Mouse (Mus musculus) ZHBTc4 (cell line): ENCODE data around the gene Btg2.

Experiments
- DNase-seq: peaks from one replicate; pipeline ENCODE4 v3.0.0-alpha.2; 2011; ENCODE audit warnings: low read depth, low spot score

The Btg2 gene

DNA sequence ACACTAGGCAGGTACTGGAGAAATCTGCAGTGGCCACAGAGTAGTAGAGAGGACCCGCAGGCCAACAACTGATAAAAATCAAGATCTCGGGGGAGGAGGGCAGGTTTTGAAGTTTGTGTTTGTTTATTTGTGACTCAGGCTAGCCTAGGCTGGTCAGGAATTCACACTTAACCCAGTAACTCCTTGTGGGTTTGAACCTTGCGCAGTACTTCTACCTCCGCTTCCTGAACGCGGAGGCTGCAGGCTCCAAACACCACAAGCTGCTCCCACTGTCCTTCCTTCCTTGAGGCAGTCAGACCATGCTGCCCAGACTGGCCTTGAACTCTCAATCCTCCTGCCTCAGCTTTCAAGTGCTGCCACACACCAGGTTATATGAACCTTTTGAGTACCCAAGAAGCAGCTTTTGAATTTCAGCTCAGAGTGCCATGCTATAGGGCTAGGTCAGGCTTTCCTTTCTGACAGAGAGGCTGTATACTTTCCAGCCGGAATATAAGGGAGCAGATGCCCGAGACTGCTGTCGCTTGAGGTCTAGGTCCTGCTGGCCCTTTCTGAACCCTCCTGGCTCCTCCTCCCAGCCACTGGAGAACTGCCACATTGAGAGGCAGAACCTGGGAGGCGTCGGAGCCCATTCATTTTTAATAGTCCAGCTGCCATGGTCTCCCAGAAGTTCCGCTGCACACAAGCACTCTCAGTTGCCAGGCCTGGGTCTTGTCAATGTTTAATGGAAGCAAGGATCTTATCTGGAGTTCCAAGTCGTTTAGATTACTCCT, 19.2 kb upstream of the Btg2 start:
- DNase-seq = no peak

DNA sequence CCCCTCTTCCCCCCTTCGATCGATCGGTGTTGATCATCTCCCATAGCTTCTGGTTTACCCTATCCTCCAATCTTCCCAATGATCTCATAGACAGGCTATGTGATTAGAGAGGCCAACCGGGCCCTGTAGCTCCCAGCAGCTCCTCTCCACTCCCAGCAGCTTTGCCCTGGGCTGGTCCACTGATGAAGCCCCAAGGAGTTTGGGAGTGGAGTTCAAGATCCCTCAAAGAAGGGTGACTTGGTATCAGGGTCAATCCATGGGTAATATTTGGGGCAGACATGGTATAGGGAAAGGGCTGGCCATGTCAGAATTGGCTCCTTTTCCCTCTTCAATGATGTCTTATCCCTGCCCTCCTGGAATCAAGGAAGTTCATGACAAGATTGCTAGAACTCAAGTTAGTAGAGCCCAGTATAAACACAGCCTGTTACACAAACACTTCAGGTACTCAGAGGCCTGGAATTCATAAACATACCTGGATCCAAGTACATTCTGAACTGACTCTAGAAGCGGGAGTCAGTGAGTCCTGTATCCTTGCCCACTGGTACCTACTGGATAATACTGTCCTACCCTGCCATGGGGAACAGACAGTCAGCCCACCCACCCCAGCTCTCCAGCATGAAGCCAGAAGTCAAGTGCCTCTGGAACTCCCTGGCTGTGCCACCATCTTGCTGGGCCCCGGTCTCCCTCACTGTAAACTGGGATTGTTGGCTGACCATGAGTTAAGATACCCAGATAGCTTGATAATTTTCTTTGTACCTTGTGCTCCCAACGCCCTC, 18.3 kb upstream of the Btg2 start:
- no peak for DNase-seq

DNA sequence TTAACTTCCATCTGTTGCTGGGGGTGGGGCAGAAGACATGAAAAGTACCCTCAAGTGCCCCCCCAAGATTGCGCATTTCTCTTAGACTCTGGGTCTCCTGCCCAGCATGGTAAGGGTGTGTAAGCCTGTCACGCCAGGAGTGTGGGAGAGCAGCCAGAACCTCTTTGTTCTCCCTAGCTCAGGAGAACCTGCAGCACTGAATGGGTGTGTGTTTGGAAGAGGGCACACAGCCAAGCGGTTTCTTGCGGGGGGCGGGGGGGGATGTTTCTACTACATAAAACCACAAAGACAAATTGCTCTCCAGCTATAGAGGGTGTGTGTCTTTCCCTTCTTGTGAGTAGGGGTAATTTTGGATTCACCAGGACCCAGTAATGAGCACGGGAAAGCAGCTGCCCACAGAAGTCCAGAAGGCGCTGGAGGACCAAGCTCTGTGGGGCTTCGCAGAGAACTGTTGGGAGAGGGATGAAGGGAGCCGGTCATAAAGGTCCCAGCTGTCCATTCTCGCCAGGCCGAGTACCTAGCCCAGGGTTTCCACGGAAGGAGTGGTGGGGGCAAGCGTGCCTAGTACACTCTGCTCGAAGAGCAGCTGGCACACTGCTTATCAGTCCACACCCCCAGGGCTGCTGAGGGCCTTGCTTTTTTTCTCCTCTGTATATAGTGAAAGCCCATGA, 17.5 kb upstream of the Btg2 start:
- DNase-seq = no peak

DNA sequence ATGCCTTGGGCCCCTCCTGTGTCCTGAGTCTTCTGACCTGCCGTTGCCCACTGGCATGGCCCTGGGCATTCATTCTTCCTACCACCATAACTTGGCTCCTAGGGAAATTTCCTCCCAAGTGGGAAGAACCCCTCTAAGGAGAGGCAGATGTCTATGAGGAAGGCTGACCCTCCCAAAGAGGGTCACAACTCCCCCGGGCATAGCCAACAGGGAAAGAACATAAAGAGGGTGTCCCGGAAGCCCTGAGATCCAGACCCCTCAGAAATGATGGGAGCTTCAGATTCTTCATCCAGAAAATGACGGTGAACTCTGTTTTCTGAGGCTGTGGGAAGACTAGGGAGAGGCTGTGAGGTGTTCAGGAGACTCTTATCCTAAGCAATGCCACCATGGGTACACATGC, 16.8 kb upstream of the Btg2 start:
- DNase-seq = no peak

DNA sequence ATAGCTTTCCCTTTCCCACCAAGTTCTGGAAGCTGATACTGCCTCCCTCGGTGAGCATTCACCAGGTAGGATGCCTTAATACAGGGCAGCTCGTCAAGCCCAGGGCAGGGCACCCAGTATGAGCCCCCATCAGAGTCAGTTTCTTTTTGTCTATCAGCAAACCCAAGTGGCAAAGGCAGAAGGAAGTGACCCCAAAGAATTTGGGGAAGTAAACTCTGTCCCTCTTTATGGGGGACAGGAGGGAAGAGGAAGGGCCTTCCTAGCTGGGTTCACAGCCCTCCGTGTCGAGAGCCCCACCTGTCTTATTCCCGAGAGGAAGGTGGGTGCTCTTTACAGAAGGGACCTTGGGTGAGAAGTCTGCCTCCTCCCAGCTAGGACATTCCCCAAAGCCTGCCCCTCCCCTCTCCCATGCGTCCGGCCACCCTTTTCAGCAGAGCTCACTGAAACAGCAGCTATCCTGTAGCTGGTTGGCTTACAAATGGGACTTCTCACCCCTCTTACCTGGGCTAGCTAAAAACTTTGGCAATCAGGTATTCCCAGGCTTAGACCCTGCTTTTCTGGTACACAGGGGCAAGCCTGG, 16.2 kb upstream of the Btg2 start:
- DNase-seq = no peak

DNA sequence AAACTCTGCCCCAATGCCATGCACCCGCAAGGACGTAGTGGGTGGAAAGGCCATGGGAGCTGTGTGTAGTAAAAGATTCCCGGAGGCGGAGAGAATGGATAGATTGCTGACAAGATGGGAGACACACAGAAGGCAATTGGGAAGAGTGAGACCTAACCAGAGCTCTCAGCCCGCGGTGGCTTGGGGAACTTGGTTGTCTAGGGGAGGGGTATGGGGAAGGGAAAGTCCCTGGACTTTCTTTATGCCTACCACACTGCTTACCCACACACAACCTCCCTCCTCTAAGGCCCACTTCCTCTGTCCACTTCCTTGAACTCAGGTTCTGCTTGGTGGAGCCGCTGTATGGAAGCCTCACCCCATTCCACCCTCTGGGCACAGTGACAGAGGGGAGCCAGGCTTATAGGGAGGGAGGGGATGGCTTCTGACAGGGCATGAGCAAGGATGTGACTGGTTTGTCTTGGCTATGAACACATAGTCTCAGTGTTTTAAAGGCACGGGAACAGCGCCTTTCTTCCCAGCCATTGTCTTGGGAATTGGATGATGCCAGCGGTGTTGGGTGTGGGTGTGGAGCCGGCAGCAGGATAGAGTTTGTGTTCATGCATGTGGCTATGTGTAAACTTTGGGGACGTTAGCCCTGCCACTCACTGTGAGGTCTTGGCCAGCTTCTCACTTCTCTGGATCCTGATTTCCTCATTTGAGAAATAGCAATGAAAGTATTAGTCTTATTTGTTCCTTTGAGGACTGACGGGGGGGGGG, 15.0 kb upstream of the Btg2 start:
- no peak for DNase-seq

DNA sequence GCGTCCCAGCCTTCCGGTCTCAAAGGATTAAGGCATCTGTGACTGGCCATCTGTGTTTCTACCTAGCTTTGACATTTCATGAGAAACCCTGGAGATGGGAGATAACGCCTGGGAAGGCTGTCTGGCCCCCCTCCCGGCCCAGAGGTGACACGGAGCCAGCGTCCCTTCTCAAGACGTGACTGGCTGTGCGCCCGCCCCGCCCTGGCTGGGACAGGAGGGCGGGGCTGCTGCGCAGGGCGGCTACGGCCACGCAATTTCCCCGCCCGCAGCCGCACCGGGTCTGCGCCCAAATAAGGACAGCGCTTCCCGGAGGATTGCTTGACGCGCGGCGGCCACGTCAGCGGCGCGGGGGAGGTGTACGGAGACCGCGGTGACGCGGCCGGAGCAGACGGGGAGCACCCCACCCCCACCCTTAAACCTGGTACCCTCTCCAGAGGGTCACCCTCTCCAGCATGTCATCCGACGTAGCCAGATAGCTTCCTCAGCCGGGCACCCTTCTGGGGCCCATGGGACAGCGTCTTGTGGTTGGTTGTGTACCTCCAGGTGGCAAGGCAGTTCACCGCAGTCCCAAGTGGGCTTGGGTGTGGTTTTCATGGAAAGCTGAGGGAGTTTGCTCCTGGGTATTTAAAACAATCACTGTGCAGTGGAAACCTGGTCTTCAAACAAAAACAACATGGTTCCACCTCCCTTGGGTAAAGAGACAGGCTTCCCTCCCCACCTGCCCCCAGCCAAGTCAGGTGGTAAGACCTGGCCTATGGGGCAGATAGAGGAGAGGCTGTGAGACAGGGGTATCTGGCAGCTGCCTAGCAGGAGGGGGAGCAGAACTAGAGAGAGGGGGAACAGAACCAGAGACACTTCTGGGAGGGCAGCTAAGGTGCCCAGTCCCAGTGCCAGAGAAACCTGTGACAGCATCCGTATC, 14.2 kb upstream of the Btg2 start:
- peak; percentile 92 for DNase-seq

DNA sequence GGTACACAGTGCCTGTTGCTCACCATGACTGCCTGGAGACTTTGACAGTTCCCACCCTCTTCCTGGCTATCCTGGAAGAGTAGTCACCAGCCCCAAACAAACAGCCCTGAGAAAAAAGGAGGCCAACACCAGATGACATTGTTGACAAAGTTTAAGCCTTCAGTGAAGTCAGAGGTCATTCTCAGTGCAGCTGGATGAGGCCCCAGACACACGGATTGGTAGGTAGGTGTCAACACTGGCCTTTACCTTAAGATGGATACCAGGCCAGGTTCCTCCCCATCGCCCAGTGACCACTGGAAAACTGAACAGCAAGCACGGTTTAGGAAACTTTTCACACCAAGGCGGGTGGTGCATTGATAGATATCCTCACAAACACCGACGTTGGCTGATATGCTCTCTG, 13.4 kb upstream of the Btg2 start:
- no peak for DNase-seq

DNA sequence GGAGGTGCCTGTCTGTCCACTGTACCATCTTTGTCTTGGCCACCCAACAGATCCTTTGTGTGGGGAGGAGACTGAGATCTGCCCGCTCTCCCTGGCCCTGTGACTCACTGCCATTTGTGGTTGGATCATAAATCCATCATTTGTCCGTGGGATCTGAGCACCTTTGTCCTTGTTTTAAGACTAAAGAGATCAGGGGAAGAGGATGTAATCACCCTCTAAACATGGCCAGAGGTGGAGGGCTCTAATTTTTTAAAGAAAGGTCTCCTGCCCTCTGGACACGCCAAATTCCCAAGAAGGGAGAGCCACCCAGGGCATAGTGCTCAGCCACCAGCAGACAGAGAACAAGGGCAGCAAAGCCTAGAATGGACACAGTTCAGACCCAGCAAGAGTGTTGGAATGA, 12.9 kb upstream of the Btg2 start:
- DNase-seq = no peak

DNA sequence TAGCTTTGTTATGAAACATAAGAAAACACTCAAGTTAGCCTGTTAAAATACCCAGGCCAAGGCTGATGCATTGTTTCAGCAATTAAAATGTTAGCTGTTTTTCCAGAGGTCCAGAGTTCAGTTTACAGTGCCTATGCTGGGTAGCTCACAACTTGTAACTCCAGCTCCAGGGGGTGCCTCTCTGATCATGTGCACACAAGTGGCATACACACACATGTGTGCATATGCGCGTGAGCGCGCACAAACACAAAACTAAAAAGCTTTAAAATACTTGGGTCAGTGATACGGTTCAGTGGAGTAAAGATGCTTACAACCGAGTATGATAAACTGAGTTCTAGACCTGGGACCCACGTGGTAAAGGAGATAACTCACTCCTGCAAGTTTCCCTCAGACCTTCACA, 10.2 kb upstream of the Btg2 start:
- DNase-seq = no peak

DNA sequence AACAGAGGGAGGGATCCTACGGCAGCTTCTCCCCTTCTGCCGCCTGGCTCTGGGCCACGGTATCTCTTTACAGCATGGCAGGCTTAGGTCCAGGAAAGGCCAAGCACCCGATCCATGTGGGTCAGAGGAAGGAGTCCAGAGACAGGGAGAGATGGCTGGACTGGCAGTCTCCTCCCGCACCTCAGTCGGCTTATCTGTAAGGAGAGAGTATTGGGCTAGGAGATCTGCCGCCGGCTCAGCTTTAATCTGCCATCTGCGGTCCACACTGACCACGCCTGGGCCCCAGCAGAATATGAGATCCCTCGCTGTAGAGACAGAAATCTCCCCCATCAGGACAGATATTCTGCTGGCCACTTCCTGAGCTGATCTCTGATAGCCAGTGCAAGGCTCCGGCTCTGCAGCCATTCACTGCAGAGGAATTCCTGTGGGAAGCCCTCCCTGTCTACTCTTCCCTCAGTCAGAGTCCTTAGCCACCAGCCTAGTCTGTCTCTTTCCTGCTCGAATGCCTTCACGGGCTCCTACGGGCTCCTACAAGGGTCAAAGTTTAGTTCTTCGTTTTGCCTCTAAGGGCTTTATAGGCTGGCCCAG, 8.0 kb upstream of the Btg2 start:
- DNase-seq = peak; percentile 39

DNA sequence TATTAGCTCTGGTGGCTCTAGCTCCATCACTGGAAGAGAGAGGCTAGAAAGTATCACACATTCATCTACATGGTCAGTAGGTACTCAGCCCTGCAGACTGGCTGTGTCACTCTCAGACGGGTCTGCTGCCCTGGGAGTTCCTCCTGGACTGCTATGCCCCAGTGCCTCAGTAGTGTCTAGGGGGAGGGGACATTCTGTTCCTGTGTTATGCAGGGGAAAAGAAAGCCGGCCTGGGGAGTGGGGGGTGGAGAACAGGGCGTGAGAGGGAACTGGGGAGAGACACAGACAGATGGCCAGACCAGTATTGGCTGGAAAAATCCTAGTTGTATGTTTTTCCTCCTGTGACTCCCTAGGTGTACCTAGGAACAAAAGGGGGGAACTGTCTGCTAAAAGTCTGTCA, 7.1 kb upstream of the Btg2 start:
- peak; percentile 71 for DNase-seq

DNA sequence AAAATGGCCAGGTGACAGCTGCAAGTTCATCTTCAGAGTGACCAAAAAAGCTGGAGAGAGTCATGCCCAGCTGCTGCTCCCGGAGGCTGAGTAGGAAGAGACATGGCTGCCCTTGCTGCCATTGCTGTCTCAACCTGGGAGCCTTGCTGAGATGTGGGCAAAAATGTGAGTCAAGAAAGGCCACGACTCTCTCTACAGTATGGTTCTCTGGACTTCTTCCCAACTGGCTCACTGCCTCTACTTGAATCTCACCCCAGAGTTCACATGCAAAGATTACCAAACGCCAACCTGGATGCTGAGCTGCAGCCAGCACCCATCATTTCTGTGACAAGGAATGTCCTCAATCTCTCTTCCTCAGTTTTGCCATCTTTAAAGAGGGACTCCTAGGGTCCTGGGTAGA, 5.2 kb upstream of the Btg2 start:
- no peak for DNase-seq

DNA sequence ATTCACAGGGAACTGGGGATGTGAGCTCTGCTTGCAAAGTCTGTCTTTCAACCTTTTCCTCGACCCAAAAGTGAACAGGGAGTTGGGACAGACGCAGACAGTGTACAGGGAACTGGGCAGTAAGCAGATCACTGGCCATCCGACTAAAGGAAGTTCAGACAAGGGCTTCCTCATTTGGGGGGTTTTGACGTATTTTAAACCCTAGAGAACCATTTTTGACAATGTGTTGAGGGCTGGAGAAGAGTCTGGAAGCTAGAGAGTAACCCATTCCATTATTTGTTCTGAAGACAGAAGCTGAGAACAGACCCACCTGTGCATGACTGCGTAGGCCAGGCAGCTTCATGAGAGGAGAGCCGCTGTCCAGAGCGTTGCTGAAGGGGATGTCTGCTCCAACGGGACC, 4.8 kb upstream of the Btg2 start:
- DNase-seq = no peak

DNA sequence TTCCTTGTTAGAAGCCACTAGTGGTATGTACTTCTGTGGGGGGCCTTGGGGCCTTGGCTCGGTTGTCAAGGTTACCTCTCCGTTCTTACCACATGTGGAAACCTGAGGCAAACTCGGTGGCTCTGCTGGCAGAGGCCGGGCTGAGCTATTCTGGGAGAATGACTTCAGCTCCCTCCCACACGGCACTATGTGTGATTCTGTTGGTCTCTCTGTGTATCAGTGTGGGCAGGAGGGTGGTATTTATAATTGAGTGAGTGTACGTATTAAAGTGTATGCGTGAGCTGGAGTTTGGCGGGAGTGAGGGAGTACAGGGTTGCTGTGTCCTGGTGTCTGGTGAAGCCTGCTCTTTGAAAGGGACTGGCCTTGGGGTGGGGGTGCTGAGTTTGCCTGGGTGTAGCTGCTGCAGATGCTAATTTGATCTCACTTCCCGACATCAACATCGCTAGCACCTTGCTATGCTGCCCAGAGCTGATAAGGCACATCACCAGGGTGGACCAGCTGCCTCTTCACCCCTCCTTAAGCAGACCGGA, 4.1 kb upstream of the Btg2 start:
- DNase-seq = peak; percentile 37

DNA sequence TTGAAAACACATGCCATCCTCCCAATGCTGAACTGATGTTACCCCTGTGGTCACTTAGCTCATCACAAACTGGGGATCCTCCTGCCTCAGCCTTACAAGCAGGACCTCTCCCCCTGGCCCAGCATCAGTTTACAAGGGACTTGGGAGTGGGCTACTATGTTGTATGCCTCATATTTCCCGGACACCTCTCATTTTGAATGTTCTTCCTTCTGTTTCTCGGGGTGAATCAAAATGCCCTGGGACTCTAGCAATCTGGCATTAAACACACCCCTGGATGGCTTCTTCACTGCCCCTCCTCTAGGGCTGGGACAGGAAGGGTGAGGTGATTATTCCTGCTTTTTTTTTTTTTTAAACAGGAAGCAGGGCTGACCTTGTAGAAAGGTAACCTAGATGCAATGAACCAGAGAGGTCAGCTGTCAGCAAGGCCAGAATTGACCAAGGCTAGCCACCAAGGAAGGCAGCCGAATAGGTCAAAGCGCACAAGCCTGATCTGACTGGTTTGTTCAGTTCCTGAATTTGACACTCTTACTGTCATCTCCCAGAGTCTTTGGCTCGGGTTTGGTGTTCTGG, 2.0 kb upstream of the Btg2 start:
- no peak for DNase-seq

DNA sequence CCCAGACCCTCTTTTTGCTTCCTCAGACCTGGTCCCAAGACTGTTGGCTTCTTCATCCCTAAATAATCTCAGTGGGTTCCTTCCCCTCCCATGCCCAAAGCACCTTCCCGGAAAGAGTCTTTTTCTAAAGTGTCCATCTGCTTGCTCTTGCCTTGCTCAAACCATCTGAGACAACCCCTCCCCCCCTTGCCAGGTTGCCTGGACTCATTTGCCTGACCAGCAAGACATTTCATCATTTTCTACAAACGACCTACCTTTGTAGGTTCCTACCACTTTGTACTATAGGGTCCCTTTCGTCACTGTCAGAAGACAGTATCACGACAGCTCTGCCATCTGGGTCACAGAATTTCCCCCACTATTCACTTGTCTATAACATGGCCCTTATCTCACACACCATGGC, 1.5 kb upstream of the Btg2 start:
- no peak for DNase-seq

DNA sequence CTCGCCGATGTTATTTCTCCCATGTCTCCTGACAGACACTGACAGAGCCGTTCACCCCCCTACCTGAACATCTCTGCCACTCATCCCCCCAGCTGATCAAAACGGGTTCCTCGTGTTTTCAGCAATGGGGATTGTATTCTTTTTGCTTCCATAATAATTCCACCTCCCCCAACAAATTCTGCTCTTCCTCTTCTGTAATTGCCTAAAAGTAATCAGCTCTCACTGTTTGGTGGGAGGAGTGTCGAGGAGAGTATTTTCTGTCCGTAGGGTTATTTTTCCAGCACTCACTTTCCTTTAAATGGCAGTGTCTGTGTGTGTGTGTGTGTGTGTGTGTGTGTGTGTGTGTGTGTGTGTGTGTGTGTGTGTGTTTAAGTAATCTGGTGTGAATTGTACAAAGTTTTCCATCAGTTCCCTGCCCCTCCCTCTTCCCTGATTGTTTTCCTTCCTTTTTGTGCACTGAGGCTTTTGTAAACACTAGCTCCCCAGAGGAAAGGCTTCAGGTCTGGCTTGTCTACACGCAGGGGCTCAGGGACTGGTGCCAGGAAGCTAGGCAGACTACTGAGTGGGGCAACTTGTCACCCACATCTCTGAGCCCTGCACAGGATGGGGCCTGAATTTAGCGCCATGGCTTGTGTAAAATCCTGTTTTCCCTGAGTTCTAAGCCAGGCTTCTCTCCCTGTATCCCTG, 700 bp upstream of the Btg2 start:
- peak; percentile 32 for DNase-seq
